Mouse (Mus musculus) kidney, embryonic 14.5 days (tissue): ENCODE measurements around the gene Slfn2. TPM values are rescaled to one million over a fixed set of nuclear protein-coding genes. Genes with fewer than 3 reads are reported as not detected.
"Not testable (repeated sequence)": the region's sequence is repeated elsewhere in the genome, so short reads cannot be mapped to it uniquely, and the experiment has no call there.

Experiments
- ATAC-seq: fragments of 200-750 bp; cut with Nextera tagmentation; 2 replicates; pipeline ENCODE4 v1.8.0; 2017; ENCODE audit warnings: moderate number of reproducible peaks, mild to moderate bottlenecking, moderate TSS enrichment, moderate library complexity; ENCODE audit not compliant: low FRiP score, low TSS enrichment
- H3K27ac ChIP-seq: fragments of 300-500 bp; sonication (generic); 2 replicates; pipeline ENCODE4 v1.5.1; 2014; ENCODE audit warnings: low read depth, mild to moderate bottlenecking, low read length, moderate library complexity, mixed read lengths
- H3K27me3 ChIP-seq: fragments of 300-500 bp; sonication (generic); 2 replicates; pipeline ENCODE4 v1.6.1; 2014; ENCODE audit warnings: mild to moderate bottlenecking, low read length; ENCODE audit not compliant: control insufficient read depth, insufficient read depth
- H3K36me3 ChIP-seq: fragments of 300-500 bp; sonication (generic); 2 replicates; pipeline ENCODE4 v1.6.1; 2014; ENCODE audit warnings: low read length, mixed read lengths; ENCODE audit not compliant: control insufficient read depth, insufficient read depth
- H3K4me1 ChIP-seq: fragments of 300-500 bp; sonication (generic); 2 replicates; pipeline ENCODE4 v1.6.1; 2014; ENCODE audit warnings: low read length, mixed read lengths; ENCODE audit not compliant: control insufficient read depth, insufficient read depth
- H3K4me2 ChIP-seq: fragments of 300-500 bp; sonication (generic); replicated peaks from 2 replicates; pipeline ENCODE4 v1.6.1; 2014; ENCODE audit warnings: low read depth, mild to moderate bottlenecking, low read length
- H3K4me3 ChIP-seq: fragments of 300-500 bp; sonication (generic); 2 replicates; pipeline ENCODE4 v1.5.1; 2014; ENCODE audit warnings: mild to moderate bottlenecking, low read length
- H3K9ac ChIP-seq: fragments of 300-500 bp; sonication (generic); 2 replicates; pipeline ENCODE4 v1.6.1; 2014; ENCODE audit warnings: low read depth, mild to moderate bottlenecking, low read length, moderate library complexity
- H3K9me3 ChIP-seq: fragments of 300-500 bp; sonication (generic); 2 replicates; pipeline ENCODE4 v1.6.1; 2016; ENCODE audit warnings: low read length; ENCODE audit not compliant: control insufficient read depth
- WGBS: fragments of 180-500 bp; shearing (Covaris S2); extraction: QIAGEN DNeasy Blood & Tissue Kit; methylation state at CpG from one replicate; pipeline ENCODE4 v1.1.7; 2014; 5-methylcytosine and 5-hydroxymethylcytosine counted together
- polyA plus RNA-seq: library from polyadenylated mRNA; unstranded; fragments of >200 nt; fragmentation: Nextera tagmentation; extraction: Ambion mirVana; gene quantifications from 2 replicates; pipeline ENCODE4 v1.2.1, GENCODE M21; 2014

Gene Slfn2
- polyA plus RNA-seq: 3.3 and 3.8 TPM in 2 replicates

DNA sequence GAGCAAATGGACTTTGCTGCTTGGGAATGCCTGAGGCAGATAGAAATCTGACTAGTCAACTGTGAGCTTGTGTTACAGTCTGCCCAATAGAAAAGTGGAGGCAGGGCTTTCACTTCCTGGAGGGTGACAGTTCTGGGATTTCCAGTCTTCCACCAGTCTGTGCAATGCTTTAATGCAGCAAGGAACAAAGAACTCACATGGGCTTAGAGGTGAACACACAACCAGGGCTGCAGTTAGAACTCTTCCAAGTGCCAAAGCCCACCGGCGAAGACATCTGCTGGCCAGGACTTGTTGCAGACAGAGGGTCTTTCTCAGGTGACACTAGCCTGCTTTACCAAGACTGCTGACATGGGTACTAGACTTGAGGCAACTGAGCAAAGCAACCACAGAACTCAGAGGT lies at the start of gene Slfn2:
Gene Slfn2 (plus strand): TSS at position 167 of the 400 bp plus-strand sequence.
- Histone ChIP-seq H3K9ac (no peak within 1 kb of the TSS; the same call in 1 of the 2 replicates), H3K27me3 (no peaks in the 10 kb centered on the region), H3K27ac (no peak within 1 kb of the TSS), H3K36me3 (no peaks in the 10 kb centered on the region), H3K9me3 (no peaks in the 10 kb centered on the region), H3K4me3 (no peak within 1 kb of the TSS), H3K4me2 (no peak within 1 kb of the TSS), H3K4me1 (no peaks in the 10 kb centered on the region)
- no peak for ATAC-seq
- 76% methylated on average over 2 of the region's 2 CpGs for WGBS

DNA sequence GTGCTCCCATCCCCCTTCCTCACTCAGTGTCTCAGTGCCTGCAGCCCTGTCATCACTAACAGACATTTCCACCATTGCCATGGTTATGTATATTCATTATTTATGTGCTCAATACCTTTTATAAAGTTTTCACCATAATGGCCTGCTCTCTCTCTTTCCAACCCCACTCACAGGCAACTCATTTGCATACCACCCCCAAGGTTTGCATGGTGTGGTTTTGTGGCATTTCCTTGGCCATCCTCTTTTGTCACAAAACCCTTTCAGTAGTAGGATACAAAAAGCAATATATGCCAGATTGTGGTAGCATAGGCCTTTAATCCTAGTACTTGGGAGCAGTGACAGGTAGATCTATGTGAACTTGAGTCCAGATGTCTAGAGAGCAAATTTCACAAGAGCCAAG lies 48.8 kb upstream of the Slfn2 start:
- Histone ChIP-seq H3K4me2 (no peak overlapping the region), H3K4me1 (no peaks in the 10 kb centered on the region), H3K4me3 (no peak overlapping the region), H3K27ac (no peak overlapping the region), H3K9ac (no peak overlapping the region), H3K36me3 (no peaks in the 10 kb centered on the region), H3K27me3 (no peaks in the 10 kb centered on the region), H3K9me3 (no peaks in the 10 kb centered on the region)
- no peak for ATAC-seq

- not testable (repeated sequence) for H3K36me3 ChIP-seq, H3K9me3 ChIP-seq, H3K4me2 ChIP-seq, ATAC-seq, H3K27ac ChIP-seq, H3K4me1 ChIP-seq, H3K9ac ChIP-seq, H3K4me3 ChIP-seq, H3K27me3 ChIP-seq
- 75% methylated on average over 18 of the region's 18 CpGs for WGBS
These were observed 45.1 kb upstream of the Slfn2 start for GRCm38 (mm10) chr11:83019561-83020519.

GRCm38 (mm10) chr11:83020621-83021020 lies 44.3 kb upstream of the Slfn2 start, which contains the start of gene Slfn8:
Slfn8 (minus strand) TSS chr11:83020810.
- H3K4me3 ChIP-seq: no peak within 1 kb of the TSS
- no peak within 1 kb of the TSS for H3K4me2 ChIP-seq
- 72% methylated on average over 5 of the region's 5 CpGs for WGBS
- H3K27me3 ChIP-seq: no peaks in the 10 kb centered on the region
- no peaks in the 10 kb centered on the region for H3K4me1 ChIP-seq
- H3K9me3 ChIP-seq: no peaks in the 10 kb centered on the region
- H3K27ac ChIP-seq: no peak within 1 kb of the TSS
- no peaks in the 10 kb centered on the region for H3K36me3 ChIP-seq
- no peak within 1 kb of the TSS for H3K9ac ChIP-seq
- no peak for ATAC-seq

- not testable (repeated sequence) for H3K4me3 ChIP-seq, H3K4me2 ChIP-seq, H3K4me1 ChIP-seq, H3K27ac ChIP-seq, H3K9ac ChIP-seq, ATAC-seq, H3K27me3 ChIP-seq, H3K9me3 ChIP-seq, H3K36me3 ChIP-seq
- WGBS: 78% methylated on average over 3 of the region's 3 CpGs
These were observed 26.2 kb upstream of the Slfn2 start for GRCm38 (mm10) chr11:83038686-83039085.

DNA sequence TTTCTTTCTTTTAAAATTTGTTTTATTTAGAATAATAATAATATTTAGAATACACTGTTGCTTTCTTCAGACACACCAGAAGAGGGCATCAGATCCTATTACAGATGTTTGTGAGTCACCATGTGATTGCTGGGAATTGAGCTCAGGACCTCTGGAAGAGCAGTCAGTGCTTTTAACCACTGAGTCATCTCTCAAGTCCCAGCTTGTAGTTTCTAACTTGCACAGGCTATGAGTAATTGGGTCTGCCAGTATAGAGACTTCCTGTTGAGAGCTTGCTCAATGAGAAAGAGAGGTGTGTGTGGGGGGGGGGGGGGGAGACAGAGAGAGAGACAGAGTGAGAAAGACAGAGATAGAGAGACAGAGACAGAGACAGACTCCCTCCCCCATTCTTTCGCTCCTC lies 25.8 kb upstream of the Slfn2 start:
- no peak overlapping the region for H3K4me2 ChIP-seq
- no peak for ATAC-seq

GRCm38 (mm10) chr11:83039796-83040195 lies 25.1 kb upstream of the Slfn2 start:
- H3K27me3 ChIP-seq: 0 out of 2 replicates have a peak, but pooled peaks cover 2% of the 10 kb centered on the region
- 7% methylated on average over 19 of the region's 19 CpGs for WGBS
- no peaks in the 10 kb centered on the region for H3K36me3 ChIP-seq
- no peaks in the 10 kb centered on the region for H3K4me1 ChIP-seq
- H3K9me3 ChIP-seq: no peaks in the 10 kb centered on the region
- H3K4me2 ChIP-seq: peak overlapping the region; percentile 26
- no peak overlapping the region for H3K27ac ChIP-seq
- H3K9ac ChIP-seq: no peak overlapping the region
- peak overlapping the region; percentile 6; the same call in 1 of the 2 replicates for H3K4me3 ChIP-seq
- no peak for ATAC-seq

More for the DNA sequence above, 25.8 kb upstream of the Slfn2 start:
- WGBS: 40% methylated on average over 1 of the region's 1 CpGs
- Histone ChIP-seq H3K27ac (no peak overlapping the region), H3K9me3 (no peaks in the 10 kb centered on the region), H3K36me3 (no peaks in the 10 kb centered on the region), H3K4me1 (no peaks in the 10 kb centered on the region), H3K27me3 (0 out of 2 replicates have a peak, but pooled peaks cover 2% of the 10 kb centered on the region), H3K9ac (no peak overlapping the region), H3K4me3 (no peak overlapping the region)

DNA sequence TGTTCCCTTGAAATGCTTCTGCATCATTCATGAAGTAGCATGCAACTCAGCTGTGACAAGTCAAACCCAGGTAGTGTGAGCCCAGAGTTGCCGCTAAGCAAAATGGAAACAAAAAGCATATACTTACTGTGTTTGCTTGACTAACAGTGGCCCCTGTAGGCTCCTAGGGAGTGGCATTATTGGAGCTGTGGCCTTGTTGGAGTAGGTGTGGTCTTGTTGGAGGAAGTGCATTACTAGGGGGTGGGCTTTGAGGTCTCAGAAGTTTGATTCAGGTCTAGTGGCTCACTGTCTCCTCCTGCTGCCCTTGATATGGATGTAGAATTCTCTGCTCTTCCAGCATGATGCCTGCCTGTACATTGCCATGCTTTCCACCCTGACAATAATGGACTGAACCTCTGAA lies 24.6 kb upstream of the Slfn2 start:
- H3K36me3 ChIP-seq: no peaks in the 10 kb centered on the region
- WGBS: 23% methylated on average over 1 of the region's 1 CpGs
- no peak overlapping the region for H3K9ac ChIP-seq
- peak overlapping the region; percentile 6; the same call in 1 of the 2 replicates for H3K4me3 ChIP-seq
- H3K9me3 ChIP-seq: no peaks in the 10 kb centered on the region
- H3K27ac ChIP-seq: no peak overlapping the region
- ATAC-seq: no peak
- 0 out of 2 replicates have a peak, but pooled peaks cover 2% of the 10 kb centered on the region for H3K27me3 ChIP-seq
- H3K4me1 ChIP-seq: no peaks in the 10 kb centered on the region
- H3K4me2 ChIP-seq: peak overlapping the region; percentile 26

GRCm38 (mm10) chr11:83041000-83041399 lies 23.9 kb upstream of the Slfn2 start:
- Histone ChIP-seq H3K4me2 (no peak overlapping the region), H3K36me3 (no peaks in the 10 kb centered on the region), H3K9me3 (no peaks in the 10 kb centered on the region), H3K4me3 (no peak overlapping the region), H3K27ac (no peak overlapping the region), H3K4me1 (no peaks in the 10 kb centered on the region), H3K27me3 (0 out of 2 replicates have a peak, but pooled peaks cover 2% of the 10 kb centered on the region), H3K9ac (no peak overlapping the region)
- ATAC-seq: no peak
